Mouse (Mus musculus) small intestine, adult 2 months (tissue): ENCODE measurements around the gene Pex11g.

Experiments used
- CTCF ChIP-seq: fragments of 200-500 bp; IDR thresholded peaks from 2 replicates; pipeline ENCODE4 v1.5.1; 2012; ENCODE audit warnings: low read depth, mild to moderate bottlenecking, control low read depth, inconsistent platforms, low read length, moderate library complexity, mixed read lengths; ENCODE audit not compliant: insufficient replicate concordance, insufficient read length; ENCODE audit errors: extremely low read depth
- POLR2A ChIP-seq: fragments of 200-500 bp; IDR thresholded peaks from 2 replicates; pipeline ENCODE4 v1.6.1; 2012; ENCODE audit warnings: low read depth, mild to moderate bottlenecking, control low read depth, inconsistent platforms, low read length, moderate library complexity

DNA sequence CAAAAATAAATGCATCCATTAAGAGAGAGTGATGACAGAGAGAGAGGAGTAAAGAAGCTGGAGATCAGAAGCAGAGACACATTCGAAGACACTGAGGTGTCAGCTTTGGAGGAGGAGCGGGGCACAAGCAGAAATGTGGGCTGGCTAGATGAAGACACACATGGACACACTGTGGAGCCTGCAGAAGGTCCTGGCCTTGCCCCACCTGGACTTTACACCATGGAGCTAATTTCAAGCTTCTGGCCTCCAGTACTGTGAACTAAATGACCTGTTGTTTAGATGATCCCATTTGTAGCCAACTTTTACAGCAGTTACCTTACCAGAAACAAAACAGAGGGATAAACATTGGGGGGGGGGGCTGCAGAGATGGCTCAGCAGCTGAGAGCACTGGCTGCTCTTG, 4.2 kb downstream of the Pex11g start:
- TF ChIP-seq POLR2A (no peak), CTCF (no peak)
